Mouse (Mus musculus) heart, adult 2 months (tissue): Measurements from ENCODE around the gene Filip1l.

Source experiments
- CTCF ChIP-seq: fragments of 200-600 bp; IDR thresholded peaks from 2 replicates; pipeline ENCODE4 v1.8.1; 2022; ENCODE audit warnings: antibody characterized with exemption, mild to moderate bottlenecking, moderate library complexity
- POLR2A ChIP-seq: fragments of 200-500 bp; IDR thresholded peaks from 2 replicates; pipeline ENCODE4 v1.6.1; 2011; ENCODE audit warnings: mild to moderate bottlenecking, low read depth, low read length, control low read depth; ENCODE audit not compliant: insufficient read depth

GRCm38 (mm10) chr16:57383266-57383971, 30.5 kb downstream of the Filip1l start:
- no peak for TF ChIP-seq POLR2A
- TF ChIP-seq CTCF: no peak
